Mouse (Mus musculus): Measurements from ENCODE around the gene Cdk6.

DNA sequence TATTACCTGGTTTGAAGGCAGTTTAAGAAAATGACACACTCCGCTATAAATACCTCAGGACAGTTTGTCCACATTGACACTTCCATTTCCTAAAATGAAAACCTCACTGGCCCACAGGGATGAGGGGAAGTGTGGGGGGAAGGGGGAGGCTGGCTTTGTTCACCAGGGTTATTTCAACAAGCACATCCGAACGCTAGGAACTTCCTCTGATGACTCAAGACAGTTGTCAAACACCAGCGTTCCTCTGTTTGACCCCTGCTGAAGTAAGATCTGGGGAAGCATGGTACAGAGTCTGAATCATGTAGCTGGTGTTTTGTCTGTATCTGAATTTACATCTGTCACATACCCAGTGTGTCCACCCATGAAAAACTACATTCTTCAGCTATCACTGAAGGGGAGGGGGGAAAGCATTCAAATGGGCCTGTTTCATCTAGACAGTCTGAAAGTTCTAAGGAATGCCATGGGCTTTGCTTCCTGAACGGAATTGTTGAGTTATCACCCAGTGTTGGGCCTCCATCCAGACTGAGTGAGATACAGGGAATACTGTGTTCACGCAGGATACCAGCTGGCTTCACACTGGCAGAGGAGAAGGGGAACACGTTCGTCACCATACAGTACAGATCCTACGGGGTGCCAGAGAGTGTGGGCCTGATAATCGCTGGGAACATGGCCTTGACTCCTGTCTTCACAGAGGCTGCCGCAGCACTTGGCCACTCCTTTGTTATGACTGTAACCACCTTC lies 161.5 kb downstream of the Cdk6 start:
- TF ChIP-seq CTCF (IDR thresholded peaks at IDR 0.05; ENCODE audit: insufficient read depth, low read length) (no peak), POLR2A (IDR thresholded peaks at IDR 0.05; ENCODE audit: borderline replicate concordance, extremely low read depth, low read depth, low read length) (no peak)
